Mouse (Mus musculus) ovary, adult 18-20 months (tissue): Measurements from ENCODE around the gene Usp7.
A peak's percentile ranks its signal among the peaks of the same experiment; 100 is the strongest.
"Not testable (repeated sequence)": the region's sequence is repeated elsewhere in the genome, so short reads cannot be mapped to it uniquely, and the experiment has no call there.

Source experiments
- DNase-seq: peaks from one replicate; pipeline ENCODE4 v3.0.0; 2022; ENCODE audit warnings: low spot score, mixed read lengths

The Usp7 gene

DNA sequence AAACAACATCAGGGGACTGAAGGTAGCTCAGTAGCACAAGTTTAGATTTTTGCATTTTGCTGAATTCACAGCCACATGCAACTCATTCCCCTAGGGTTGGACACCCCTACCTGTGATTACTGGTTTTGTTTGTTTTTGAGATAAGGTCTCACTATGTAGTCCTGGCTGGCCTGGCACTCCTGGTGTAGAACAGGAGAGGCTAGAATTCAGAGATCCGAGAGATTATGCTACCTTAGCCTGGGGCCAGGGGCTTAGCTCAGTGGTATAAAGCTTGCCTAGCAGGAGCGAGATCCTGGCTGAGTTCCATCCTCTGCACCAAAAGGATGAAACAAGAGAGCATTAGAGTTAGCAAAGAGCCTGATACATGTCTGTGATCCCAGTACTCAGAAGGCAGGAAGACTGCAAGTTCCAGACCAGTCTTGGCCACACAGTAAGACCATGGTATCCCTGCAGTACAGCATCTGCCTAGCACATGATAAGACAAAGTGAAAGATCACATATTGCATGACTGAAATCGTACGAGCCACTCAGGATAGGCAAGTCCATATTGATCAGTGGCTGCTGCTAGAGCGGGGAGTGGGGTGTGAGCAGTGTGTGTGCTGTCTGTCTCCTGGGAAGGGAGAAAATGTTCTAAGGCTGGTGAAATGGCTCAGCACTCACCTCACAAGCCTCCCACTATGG, 40.4 kb downstream of the Usp7 start:
- no peak for DNase-seq

DNA sequence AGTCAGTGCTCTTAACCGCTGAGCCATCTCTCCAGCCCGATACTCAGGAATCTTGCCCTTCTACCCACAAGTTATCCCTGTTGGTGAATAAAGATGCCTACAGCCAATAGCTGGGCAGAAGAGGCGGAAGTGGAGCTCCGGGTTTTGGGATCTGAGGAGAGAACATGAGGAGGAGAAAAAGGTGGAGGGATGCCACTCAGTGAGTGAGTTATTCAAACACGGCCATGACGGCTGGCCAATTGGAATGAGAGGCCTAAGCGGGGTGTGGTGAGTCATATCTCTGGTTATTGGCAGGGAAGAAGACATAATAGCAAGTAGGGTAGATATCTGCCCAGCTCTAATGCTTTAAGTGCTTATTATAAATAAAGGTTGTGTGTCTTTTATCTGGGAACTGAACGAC, 43.2 kb downstream of the Usp7 start:
- no peak for DNase-seq

DNA sequence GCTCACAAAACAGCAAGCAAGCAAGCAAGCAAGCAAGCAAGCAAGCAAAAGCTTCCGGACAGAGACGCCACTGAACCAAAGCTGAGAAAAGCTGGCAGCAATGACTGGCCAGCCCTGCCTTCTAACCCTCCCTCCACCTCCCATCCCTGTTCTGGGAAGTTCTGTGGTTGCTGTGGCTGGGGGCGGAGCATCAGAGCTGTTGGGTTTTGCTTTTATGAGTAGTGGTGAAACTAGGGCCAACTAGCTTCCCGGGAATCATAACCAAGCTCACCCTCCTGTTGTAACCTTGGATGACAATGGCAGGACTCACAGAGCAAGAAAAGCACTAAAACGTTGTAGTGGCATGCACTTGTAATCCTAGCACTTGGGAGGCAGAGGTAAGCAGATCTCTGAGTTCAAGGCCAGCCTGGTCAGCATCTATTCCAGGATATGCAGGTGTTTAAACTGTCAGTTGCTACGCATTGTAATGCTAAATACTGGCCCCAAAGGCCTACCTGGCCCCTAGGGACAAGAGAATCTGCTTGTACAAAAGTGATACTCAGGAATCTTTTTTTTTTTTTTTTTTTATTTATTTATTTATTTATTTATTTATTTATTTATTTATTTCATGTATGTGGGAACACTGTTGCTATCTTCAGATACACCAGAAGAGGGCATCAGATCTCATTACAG, 43.8 kb downstream of the Usp7 start:
- peak; percentile 36 for DNase-seq

DNA sequence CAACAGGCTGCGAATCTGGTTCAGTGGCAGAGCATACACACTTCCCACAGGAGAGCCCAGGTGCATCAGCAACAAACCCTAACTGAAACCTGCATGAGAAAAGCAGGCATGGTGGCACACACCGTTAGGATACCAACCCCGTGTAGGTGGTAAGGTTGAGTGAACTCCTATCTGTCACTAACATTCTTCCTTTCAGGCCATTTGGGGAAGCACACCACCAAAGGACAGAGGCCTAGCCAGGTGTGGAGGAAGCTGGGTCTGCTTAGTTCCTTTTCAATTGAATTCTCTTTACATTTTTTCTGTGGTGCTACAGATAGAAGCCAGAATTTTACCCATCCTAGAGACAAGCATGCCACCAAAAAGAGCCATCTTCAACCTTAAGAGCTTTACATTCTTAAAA, 44.3 kb downstream of the Usp7 start:
- no peak for DNase-seq

DNA sequence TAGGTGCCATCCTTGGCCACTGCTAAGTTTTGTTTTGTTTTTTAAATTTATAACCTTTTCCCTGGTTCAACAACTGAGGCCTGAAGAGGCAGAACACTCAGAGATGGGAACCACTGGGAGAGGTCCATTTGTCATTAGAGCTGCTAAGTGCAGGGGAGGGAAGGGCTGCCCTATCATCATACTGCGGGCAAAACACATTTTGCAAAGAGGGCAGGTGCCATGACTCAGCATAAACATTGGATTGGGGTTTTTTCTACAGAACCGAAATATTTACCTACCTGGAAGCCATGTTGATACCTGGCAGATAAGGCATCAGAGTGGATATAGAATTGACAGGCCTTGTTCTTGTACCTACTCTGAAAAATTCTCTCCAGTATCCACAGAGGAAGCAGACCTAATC, 45.6 kb downstream of the Usp7 start:
- DNase-seq: no peak

DNA sequence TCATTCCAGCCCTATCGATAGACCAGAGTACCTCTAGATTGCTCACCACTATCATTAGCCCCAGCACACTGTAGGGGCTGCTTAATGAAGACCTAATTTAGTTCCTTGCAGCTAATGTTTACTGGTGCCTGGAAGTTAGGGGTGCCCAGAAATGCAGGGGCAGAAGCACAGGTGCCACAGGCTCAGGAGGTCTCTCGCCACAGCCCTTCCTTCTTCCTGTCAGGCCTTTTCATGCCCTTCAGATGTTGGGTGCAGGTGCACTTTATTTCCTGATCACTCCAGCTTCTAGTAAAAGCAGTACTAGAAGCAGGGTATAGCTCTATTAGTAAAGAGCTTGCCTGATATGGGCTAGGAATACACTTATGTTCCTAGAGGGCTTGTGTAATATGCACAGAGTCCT, 46.4 kb downstream of the Usp7 start:
- no peak for DNase-seq

DNA sequence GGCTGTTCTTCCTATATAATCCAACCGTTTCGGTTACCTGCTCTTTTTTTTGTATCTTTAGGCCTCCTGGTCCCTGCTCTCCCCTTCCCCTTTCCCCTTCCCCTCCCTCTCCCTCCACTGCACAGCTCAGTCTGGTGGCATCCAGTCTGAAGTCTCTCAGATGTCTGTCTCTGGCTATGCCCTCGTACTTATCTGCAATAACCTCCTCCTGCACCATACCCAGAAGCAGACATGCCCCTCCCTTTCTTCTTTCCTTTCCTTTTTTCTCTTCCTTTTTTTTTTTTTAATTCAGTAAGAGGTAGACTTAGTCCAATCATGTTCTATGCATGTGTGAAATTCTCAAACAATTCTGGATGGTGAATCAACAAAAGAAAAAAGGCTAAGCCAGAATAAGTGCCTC, 48.1 kb downstream of the Usp7 start:
- no peak for DNase-seq

DNA sequence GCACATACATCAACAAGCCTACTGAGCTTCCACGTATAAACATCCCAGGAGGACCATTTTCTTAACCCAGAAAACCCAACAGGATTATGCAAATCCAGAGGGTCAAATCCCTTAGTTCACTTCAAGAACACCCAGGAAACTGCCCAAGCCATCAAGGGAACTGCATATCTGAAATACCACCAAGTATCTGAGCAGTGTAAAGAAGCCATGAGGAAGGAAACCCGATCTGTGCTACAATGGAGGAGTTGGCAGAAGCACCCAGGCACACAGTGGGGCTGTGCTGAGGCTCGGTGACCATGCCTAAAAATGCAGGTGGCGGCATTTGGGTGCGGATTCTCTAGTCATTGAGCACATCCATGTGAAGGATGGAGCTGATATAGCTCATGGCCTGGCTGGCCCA, 50.4 kb downstream of the Usp7 start:
- no peak for DNase-seq

DNA sequence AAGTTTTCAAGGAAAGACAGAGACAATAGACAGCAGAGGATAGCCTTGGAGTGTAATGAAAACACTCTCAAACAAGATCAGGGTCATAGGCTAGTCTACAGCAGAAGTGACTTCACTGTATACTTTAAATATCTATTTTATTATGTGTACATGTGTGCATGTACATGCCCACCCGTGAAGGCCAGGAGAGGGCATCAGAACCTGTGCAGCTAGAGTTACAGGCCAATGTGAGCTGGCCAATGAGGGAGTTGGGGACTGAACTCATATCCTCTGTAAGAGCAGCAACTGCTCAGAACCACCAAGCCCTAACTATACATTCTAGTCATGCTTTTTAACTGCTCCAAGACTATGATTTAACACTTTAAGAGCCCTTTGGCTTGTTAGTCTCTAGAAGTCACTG, 51.0 kb downstream of the Usp7 start:
- no peak for DNase-seq

DNA sequence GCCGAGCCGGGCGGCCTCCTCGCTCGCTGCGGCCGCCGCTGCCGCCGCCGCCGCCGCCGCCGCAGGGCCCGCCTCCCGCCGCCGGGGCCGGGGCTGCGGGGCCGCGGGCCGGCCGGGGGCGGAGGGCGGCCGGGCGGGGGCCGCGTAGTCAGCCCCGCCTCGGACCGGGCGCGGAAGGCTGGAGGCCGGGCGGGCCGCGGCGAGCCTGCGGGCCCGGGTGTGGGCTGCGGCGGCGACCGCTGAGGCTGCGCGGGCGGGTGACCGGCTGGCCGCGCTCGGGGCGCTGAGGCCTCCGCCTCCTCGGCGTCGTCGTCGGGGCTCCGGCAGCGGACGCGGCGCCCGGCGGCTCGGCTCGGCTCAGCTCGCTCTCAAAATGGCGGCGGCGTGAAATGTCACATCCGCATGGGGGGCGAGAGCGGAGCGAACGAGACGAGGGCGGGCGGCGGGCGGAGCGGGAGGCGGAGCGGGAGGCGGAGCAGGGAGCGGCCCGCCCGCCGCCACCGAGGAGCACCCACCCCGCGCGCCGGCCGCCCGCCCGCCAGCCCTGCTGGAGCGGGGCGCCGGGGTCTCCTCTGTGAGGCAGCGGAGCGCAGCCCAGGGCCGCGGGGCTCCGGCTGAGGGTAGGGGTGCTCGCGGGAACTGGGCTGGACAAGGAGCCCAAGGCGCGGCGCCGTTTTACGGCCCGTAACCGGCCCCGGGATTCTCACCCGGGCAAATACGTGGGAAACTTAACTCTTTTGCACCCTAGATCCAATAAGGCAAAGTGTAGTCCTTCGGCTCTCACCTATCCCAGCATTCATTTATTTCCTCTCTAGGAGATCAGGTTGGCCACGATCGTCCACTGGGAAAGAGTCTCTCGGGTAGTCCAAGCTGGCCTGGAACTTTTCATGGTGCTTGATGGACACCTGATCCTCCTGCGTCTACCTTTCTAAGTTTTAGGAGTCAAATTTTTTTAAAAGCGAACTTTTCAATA, 53.3 kb downstream of the Usp7 start:
- peak; percentile 82 for DNase-seq

DNA sequence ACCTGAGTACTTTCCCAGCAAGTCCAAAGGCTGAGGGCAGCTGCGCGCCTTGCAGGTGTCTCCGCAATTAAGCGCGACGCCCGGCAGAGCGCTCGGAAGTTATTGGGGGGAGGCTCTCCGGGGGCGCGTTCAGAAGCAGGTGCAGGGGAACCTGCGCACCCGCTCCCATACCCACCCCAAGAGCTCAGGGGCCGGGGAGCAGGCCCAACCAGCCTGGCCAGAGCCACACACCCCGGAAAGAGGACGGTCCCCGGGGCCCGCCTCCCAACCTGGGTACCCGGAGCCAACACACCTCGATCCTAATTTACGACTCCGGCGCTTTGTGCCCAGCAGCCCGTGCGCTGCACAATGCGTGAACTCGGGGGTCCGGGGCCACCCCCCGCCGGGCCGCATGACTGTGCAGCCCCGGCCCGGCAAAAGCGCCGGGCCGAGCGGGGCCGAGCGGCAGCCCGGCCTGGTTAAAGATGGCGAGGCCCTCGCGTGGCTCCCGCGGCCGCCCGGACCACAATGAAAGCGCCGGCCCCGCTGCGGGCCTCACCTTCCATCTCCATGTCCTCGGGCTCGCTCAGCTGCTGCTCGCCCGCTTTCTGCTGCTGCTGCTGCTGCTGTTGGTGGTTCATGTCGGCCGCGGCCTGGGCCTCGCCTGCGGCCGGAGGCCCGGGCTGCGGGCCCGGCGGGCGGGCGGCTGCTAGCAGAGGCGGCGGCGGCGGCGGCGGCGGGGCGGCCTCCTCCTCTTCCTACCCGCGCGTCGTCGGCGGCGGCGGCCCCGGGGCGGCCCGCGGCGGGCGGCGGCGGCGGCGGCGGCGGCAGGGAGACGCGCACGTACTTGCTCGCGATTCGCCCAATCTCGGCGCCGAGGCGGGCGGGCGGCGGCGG, 54.2 kb downstream of the Usp7 start:
- DNase-seq: no peak

DNA sequence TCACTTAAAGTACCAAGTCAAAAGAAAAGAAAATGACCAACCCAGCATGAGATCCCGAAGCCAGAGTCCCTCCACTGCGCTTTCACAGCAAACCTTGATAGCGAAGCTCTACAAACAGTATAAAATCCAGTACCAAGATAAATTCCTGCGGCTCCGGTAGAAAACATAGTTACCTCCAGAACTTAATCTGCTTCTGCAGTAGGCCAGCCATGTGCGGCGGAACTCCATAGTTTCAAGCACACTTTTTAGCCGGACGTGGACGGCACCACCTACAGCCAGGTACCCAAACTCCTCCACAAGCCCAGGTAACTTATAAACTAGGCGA, 54.8 kb downstream of the Usp7 start:
- no peak for DNase-seq

DNA sequence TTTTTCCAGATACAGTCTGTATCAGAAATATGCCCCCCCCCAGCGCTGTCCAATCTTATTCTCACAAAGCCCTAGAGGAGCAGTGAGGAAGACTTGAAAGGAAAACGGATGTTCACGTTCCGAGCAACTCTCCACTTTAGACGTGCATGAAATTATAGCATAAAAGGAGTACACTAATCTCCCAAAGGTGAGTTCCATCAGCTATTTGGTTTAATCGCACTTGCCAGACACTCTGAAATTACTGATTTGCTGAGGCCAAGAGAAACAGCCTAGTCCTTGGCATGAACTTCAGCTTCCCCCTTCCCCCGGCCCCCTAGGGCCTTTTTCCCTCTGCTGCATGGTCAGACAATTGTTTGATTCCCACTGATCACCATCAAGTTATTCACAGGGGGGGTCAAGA, 55.4 kb downstream of the Usp7 start:
- DNase-seq: no peak

DNA sequence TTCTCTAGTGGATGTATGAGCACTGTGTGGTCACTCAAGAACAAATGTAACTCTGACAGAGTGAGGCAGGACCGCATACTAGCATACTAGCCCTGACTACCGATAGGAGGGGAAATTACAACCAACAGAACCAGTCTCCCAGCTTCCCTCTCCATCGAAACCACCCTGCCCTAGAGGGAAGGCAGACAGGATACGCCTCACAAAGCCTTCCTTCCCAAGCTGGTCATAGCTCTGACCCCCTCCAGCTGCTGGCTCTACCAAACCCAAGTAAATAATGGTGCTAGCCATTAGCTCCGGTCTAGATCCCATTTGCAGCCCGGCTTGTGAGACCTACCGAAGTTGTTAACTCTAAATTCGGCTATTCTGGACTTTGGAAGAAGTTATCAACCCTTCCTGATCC, 56.1 kb downstream of the Usp7 start:
- DNase-seq: no peak

DNA sequence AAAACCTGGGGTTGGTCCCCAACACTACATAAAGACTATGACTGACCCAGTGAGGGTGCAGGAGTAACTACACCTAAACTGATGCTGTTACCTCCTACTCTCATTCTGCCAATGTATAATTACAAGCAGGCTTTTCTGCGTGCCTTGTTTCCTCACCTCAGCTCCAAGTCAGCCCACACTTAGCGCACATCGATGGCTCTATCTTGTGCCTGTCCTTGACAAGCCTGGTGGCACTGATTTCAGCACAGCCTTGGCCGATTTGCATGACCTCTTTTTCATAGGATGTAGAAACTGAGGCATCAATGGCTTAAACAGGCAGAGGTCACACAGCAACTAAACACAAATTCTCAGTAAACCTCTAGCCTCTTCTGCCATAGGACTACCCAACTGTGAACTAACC, 57.4 kb downstream of the Usp7 start:
- no peak for DNase-seq

DNA sequence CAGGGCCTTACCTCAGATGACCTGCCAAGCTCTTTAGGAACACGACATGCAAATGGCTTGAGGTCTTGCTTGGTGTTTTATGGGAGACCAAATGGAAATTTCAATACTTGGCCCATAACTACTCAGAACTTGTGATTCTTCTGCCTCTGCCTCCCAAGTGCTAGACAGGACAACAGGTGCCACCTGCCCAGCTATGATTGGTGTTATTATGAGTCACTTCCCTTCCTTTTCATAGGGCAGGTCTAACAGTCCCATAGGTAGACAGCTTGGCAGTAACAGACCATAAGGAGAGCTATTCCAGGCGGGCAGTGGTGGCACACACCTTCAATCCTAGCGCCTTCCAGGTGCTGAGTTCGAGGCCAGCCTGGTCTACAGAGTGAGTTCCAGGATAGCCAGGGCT, 58.5 kb downstream of the Usp7 start:
- DNase-seq: no peak

DNA sequence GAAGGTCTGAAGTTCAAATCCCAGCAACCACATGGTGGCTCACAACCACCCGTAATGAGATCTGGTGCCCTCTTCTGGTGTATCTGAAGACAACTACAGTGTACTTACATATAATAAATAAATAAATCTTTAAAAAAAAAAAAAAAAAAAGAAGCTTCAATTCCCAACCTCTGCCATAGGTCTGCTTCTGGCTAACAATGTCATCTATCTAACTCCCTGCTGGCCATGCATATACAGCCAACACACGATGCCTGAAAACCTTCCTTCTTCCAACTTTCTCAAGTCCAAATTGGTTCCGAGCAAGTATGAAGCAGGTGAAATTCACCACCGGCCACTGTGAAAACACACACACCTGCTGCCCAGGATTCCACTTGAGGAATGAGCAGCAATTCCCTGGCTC, 59.7 kb downstream of the Usp7 start:
- not testable (repeated sequence) for DNase-seq

DNA sequence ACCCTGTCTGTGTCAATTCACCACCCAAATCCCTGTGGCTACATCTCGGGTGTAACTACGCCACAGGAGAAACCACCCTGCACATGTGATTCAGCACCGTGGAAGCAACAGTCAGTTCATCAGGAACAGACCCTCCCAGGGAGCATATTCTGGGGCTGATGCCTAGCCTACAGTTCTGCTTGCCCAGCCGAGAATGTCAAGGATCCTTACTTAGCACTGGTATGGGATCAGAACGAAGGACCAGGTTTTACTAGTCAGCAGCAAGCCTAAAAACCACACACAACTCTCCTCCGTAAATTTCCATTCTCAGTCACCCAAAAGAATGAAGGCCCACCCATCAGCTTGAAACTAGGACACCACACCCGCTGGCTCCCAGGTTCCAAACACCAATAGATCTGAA, 60.5 kb downstream of the Usp7 start:
- DNase-seq: no peak

DNA sequence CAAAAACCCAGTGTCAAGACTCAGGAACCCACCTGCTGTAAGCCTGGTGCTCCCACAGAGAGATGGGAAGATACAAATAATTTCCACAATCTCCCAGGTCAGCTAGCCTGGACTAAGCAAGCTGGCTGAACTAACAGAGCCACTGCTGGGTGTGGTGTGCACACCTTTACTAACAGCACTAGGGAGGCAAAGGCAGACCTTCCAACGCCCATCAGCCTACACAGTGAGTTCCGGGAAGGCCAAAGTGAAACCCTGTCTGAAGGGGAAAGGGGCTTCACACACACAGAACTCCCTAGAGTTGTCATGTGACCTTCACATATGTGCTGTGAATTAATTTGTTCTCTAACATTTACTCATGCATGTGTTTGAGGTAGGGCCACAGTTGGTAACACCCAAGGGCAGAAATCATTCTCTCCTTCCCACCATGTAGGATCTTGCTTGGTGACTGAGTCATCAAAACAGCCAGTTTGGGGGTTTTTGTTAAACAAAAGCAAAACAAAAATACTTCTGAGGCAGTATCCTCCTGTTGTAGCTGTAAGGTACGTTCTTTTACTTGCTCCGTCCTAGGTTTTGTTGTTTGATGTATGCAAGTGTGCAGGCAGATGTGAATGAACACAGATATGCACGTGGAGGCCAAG, 63.9 kb downstream of the Usp7 start:
- no peak for DNase-seq

DNA sequence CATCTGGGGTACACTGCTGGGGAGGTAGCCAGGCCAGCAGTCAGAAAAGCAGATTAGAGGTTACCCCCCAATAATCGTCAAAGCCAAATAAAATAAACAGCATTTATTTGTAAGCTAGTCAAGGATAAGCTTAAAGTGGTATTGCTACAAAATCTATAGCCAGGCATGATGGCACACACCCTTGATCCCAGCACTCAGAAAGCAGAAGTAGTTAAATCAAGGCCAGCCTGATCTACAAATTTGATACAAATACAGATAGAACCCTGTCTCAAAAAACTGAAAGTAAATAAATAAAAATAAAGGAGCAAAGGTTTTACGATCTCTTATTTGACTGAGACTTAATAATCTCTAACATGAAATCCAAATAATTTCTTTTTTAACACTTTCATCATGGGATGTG, 66.3 kb downstream of the Usp7 start:
- no peak for DNase-seq

DNA sequence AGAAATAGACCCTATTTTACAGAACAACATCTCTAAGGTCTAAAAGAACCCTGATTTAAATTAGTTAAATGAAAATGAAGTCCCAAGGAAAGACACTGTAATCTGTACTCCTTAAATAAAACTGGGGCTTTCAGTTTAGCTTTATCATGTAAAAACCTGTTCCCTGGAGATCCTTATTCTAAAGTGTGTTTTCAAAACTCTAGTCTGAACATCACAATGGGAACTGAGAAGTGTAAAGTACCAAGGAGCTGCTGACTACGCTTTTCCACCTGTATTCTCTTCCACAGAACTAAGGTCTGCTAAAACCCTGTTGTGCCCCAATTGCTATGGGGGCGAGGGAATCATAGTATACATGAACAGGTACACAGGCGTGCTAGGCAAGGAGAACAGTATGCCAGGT, 68.1 kb downstream of the Usp7 start:
- DNase-seq: no peak

DNA sequence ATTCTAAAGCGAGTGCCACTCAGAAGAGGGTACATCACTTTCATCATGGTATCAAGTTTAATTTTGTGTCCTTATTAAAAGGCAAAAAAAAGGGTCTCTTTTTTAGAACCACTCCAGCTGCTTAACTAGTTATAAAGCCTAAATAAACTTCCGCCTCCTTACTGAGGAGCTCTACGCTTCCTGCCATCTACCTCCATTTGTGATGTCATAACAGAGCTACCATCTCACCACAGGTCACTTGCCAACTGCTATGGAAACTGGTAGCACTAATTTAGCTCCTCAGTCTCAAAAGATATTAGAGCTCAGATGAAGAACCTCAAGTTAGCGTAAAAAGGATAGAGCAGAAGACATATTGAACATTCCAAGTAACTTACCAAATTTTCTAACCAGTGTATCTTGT, 71.7 kb downstream of the Usp7 start:
- no peak for DNase-seq
